Mouse (Mus musculus) liver, adult 2 months (tissue): ENCODE data around the gene Slc25a48.

ENCODE experiments used
- CTCF ChIP-seq: fragments of 200-500 bp; IDR thresholded peaks from 2 replicates; pipeline ENCODE4 v1.5.1; 2011; ENCODE audit warnings: low read depth, low read length, control low read depth
- POLR2A ChIP-seq: fragments of 200-500 bp; IDR thresholded peaks from 2 replicates; pipeline ENCODE4 v1.6.1; 2011; ENCODE audit warnings: low read length, control low read depth; ENCODE audit not compliant: insufficient read depth; ENCODE audit errors: extremely low read depth

DNA sequence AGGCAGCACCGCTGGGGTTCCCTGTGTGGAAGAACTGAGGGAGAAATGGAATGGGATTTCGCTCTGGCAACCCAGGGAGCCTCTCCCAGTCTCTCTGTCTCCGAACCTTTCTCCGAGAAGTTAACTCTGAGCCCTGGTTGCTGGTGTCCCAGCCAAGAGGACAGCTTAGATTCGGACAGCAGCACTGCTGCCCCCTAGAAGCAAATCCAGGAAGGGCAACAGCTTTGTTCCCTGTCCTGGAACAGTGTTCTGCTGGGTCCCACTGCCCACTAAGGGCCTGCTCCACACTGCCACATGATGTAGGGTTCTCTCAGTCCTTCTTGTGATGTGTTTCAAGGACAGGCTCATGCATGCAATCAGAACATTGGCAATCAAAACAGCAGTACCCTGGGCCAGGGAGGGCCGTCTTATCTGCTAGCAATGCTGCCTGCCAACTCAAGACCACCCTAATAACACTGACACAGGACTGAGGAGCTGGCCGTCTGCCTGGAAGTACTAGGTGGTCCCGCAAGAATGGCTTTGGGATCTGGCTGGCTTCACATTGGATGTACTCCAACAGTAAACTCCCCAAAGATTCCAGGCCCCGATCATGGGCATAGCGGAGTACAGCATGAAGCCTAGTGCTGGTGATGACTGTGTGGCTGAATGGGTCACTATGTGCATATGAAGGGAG is 2.4 kb upstream of the Slc25a48 start:
- TF ChIP-seq POLR2A (no peak), CTCF (peak; percentile 22; the same call in 1 of the 2 replicates)
